Mouse (Mus musculus) brain, embryonic 18.5 days (tissue): ENCODE data around the gene Tspear.
"Not testable (repeated sequence)": the region's sequence is repeated elsewhere in the genome, so short reads cannot be mapped to it uniquely, and the experiment has no call there.

Experiments used
- DNase-seq: peaks from one replicate; pipeline ENCODE4 v3.0.0-alpha.2; 2012; ENCODE audit warnings: low read depth, low spot score

The Tspear gene

GRCm38 (mm10) chr10:77711157-77711556 lies 24.8 kb downstream of the Tspear start, which contains the start of gene Gm10024:
Gm10024 (plus strand) TSS chr10:77711457.
- DNase-seq, result not testable (repeated sequence)

- no peak for DNase-seq
These were observed 27.4 kb downstream of the Tspear start for GRCm38 (mm10) chr10:77713734-77714133.

GRCm38 (mm10) chr10:77715507-77715906 lies 29.1 kb downstream of the Tspear start, which contains the start of gene Gm10142:
Gm10142 (plus strand) TSS chr10:77715807.
- DNase-seq, result no peak

GRCm38 (mm10) chr10:77720299-77720698 lies 33.9 kb downstream of the Tspear start, which contains the start of gene Krtap12-1:
Krtap12-1 (plus strand) TSS chr10:77720599.
- DNase-seq, result not testable (repeated sequence)

- no peak for DNase-seq
These were observed 38.5 kb downstream of the Tspear start for GRCm38 (mm10) chr10:77724855-77725254.

GRCm38 (mm10) chr10:77726186-77726585 lies 39.8 kb downstream of the Tspear start, which contains the start of gene Gm10100:
Gm10100 (plus strand) TSS chr10:77726486.
- DNase-seq, result no peak

GRCm38 (mm10) chr10:77728280-77728679 lies 41.9 kb downstream of the Tspear start:
- DNase-seq, result no peak

- DNase-seq, result no peak
These were observed 42.9 kb downstream of the Tspear start for GRCm38 (mm10) chr10:77729241-77729640.

GRCm38 (mm10) chr10:77735928-77736327 lies 49.6 kb downstream of the Tspear start:
- no peak for DNase-seq

GRCm38 (mm10) chr10:77738929-77739328 lies 52.6 kb downstream of the Tspear start:
- DNase-seq, result no peak

- DNase-seq, result not testable (repeated sequence)
These were observed 55.7 kb downstream of the Tspear start, which contains the start of gene Gm18596 for GRCm38 (mm10) chr10:77741924-77742688. Gm18596 (minus strand) TSS chr10:77742638.

GRCm38 (mm10) chr10:77750686-77751085 lies 64.3 kb downstream of the Tspear start:
- not testable (repeated sequence) for DNase-seq

GRCm38 (mm10) chr10:77751254-77751653 lies 64.9 kb downstream of the Tspear start, which contains the start of gene Gm9736:
Gm9736 (minus strand) TSS chr10:77751354.
- not testable (repeated sequence) for DNase-seq

- DNase-seq, result not testable (repeated sequence)
These were observed 65.9 kb downstream of the Tspear start for GRCm38 (mm10) chr10:77752312-77752711.

GRCm38 (mm10) chr10:77753448-77753847 lies 67.1 kb downstream of the Tspear start:
- DNase-seq, result no peak

GRCm38 (mm10) chr10:77759582-77759981 lies 73.2 kb downstream of the Tspear start, which contains the start of gene Gm3233:
Gm3233 (minus strand) TSS chr10:77759682.
- DNase-seq, result not testable (repeated sequence)

- no peak for DNase-seq
These were observed 83.4 kb downstream of the Tspear start for GRCm38 (mm10) chr10:77769727-77770126.

- DNase-seq, result not testable (repeated sequence)
These were observed 84.9 kb downstream of the Tspear start, which contains the start of gene Gm3238 for GRCm38 (mm10) chr10:77771225-77771624. Gm3238 (minus strand) TSS chr10:77771325.

GRCm38 (mm10) chr10:77772142-77772541 lies 85.8 kb downstream of the Tspear start:
- not testable (repeated sequence) for DNase-seq

- DNase-seq, result not testable (repeated sequence)
These were observed 90.5 kb downstream of the Tspear start, which contains the start of gene Gm7138 for GRCm38 (mm10) chr10:77776844-77777243. Gm7138 (minus strand) TSS chr10:77776944.

GRCm38 (mm10) chr10:77782442-77782841 lies 96.1 kb downstream of the Tspear start, which contains the start of gene Gm3250:
Gm3250 (minus strand) TSS chr10:77782542.
- not testable (repeated sequence) for DNase-seq

- DNase-seq, result not testable (repeated sequence)
These were observed 97.0 kb downstream of the Tspear start for GRCm38 (mm10) chr10:77783396-77783795.
